Mouse (Mus musculus): ENCODE data around the gene Fubp1.
A peak's percentile ranks its signal among the peaks of the same experiment; 100 is the strongest.

Fubp1 gene

GRCm38 (mm10) chr3:152235238-152235637 lies 25.0 kb downstream of the Fubp1 start:
- DNase-seq (ENCODE audit: low spot score in 2 of 2), result no peak

- no peak for DNase-seq (ENCODE audit: low spot score in 2 of 2)
Observed at GRCm38 (mm10) chr3:152235805-152236204, 25.6 kb downstream of the Fubp1 start.

DNA sequence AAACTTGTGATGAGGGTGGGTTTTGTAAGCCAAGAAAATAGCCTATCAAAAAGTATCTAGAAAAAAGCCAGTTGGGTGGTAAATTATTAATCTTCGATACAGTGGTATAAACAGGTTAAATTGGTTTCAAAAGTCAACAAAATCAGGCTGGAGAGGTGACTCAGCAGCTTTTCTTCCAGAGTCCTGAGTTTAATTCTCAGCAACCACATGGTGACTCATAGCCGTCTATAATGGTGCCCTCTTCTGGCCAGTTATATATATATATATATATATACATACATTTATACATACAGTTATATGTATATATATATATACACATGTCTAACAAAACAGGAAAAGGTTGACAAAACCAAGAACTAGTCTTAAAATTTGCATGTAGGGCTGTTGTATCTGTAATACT lies 28.6 kb downstream of the Fubp1 start:
- DNase-seq (ENCODE audit: low spot score in 2 of 2), result no peak

GRCm38 (mm10) chr3:152239592-152239991 lies 29.4 kb downstream of the Fubp1 start:
- no peak for DNase-seq (ENCODE audit: low spot score in 2 of 2)

GRCm38 (mm10) chr3:152241098-152241497 lies 30.9 kb downstream of the Fubp1 start:
- DNase-seq (ENCODE audit: low spot score in 2 of 2), result no peak

DNA sequence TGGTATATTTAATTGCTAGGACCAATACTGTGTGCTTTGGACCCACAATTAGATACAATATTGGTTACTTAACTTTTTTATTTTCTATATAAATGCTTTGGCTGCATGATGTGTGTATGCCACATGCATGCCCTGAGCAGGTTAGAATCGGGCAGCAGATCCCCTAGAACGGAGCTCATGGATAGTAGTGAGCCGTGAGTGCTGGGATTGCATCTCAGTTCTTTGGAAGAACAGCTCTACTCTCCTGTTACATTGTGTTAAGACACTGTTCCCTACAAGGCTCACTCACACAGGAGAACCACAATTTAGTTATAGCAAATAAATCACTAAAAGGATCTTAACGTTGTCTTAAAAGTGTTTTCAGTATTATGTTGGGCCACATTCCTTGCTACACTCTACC lies 33.1 kb downstream of the Fubp1 start:
- no peak for DNase-seq (ENCODE audit: low spot score in 2 of 2)

DNA sequence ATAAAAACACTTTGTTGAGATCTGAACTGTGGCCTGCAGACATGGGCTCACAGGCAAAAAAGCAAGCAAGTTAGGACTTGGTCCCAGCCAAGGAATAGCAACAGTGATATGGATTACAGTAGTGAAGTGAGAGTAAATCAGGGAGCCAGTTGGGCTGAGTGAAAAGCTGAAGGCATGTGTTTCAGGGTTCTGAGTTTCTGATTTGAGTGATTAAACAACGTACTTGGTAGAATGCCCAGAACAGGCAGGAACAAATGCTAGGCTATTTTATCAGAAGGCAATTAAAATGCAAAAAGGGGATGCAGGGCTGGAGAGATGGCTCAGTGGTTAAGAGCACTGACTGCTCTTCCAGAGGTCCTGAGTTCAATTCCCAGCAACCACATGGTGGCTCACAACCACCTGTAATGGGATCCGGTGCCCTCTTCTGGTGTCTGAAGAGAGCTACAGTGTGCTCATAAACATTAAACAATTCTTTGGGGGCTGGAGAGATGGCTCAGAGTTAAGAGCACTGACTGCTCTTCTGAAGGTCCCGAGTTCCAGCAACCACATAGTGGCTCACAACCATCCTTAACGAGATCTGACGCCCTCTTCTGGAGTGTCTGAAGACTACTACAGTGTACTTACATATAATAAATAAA lies 35.2 kb downstream of the Fubp1 start:
- no peak for DNase-seq (ENCODE audit: low spot score in 2 of 2)

- DNase-seq (ENCODE audit: low spot score in 2 of 2), result no peak
Observed at GRCm38 (mm10) chr3:152247708-152248107, 37.5 kb downstream of the Fubp1 start.

GRCm38 (mm10) chr3:152250487-152250886 lies 40.3 kb downstream of the Fubp1 start:
- no peak for DNase-seq (ENCODE audit: low spot score in 2 of 2)

GRCm38 (mm10) chr3:152257528-152257927 lies 47.3 kb downstream of the Fubp1 start:
- DNase-seq (ENCODE audit: low spot score in 2 of 2), result no peak

GRCm38 (mm10) chr3:152259409-152259808 lies 49.2 kb downstream of the Fubp1 start:
- DNase-seq (ENCODE audit: low spot score in 2 of 2), result peak; percentile 50 to 66

- DNase-seq (ENCODE audit: low spot score in 2 of 2), result no peak
Observed at GRCm38 (mm10) chr3:152260362-152260761, 50.1 kb downstream of the Fubp1 start.

DNA sequence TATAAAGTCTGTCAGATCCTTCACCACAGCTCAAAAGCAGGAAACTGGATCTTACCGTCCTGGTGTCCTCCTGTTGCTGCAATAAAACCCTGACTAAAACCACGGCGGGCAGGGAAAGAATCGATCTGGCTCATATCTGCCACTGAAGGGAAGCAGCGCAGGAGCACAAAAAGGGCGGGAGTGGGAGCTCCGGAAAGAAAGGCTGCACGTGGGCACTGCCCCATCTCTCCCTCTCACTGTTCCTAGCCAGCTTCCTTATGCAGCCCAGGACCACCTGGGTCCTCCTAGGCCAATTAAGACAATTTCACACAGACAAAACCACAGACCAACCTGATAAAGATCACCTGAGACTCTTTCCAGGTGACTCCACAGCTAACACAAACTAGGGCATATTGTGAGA lies 51.2 kb downstream of the Fubp1 start:
- DNase-seq (ENCODE audit: low spot score in 2 of 2), result no peak

DNA sequence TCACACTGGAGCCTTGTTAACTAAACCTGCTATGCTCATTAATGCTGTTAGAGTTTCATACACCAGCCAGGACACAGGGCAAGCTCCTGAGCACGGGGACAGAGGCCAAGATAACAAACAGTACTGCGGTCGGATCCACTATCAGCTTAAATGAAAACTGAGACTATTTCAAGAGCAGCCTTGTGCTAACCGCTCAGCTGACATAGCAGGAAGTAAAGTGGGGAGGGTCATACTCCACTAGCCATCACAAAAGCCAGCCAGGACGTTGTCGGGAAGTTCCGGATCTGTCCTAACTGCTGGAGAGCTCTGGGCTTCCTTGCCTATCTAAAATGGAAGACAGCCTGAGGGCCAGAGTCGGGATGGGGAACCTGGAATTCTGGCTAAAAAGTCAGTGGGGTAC lies 51.7 kb downstream of the Fubp1 start:
- no peak for DNase-seq (ENCODE audit: low spot score in 2 of 2)

- DNase-seq (ENCODE audit: low spot score in 2 of 2), result no peak
Observed at GRCm38 (mm10) chr3:152264374-152264773, 54.2 kb downstream of the Fubp1 start.

- DNase-seq (ENCODE audit: low spot score in 2 of 2), result no peak
Observed at GRCm38 (mm10) chr3:152264830-152265229, 54.6 kb downstream of the Fubp1 start.

GRCm38 (mm10) chr3:152265351-152266035 lies 55.3 kb downstream of the Fubp1 start:
- peak in 1 of 2 experiments; percentile 24 for DNase-seq (ENCODE audit: low spot score in 2 of 2)

GRCm38 (mm10) chr3:152266036-152266421 lies 55.8 kb downstream of the Fubp1 start, which contains the start of gene Nexn:
Gene Nexn, minus strand, starts transcription at chr3:152266350.
- DNase-seq (ENCODE audit: low spot score in 2 of 2), result no peak

DNA sequence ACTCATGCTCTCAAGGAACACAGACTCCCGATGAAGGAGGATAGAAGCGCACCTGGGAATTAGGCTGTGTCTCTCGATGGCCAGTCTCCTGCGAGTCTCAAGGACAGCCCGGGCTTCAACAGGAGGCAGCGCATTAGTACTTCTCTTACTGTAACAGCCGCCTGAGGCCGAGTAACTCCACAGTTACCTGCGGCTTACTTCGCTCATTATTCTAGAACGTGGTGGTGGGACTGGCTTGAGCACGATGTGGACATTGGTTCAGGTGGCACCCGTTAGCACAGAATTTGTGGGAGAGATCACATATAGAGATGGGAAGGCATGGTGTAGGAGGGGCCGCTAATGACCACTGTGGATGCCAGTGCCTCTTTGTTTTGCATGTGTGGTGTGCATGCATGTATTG lies 57.9 kb downstream of the Fubp1 start:
- DNase-seq (ENCODE audit: low spot score in 2 of 2), result no peak

DNA sequence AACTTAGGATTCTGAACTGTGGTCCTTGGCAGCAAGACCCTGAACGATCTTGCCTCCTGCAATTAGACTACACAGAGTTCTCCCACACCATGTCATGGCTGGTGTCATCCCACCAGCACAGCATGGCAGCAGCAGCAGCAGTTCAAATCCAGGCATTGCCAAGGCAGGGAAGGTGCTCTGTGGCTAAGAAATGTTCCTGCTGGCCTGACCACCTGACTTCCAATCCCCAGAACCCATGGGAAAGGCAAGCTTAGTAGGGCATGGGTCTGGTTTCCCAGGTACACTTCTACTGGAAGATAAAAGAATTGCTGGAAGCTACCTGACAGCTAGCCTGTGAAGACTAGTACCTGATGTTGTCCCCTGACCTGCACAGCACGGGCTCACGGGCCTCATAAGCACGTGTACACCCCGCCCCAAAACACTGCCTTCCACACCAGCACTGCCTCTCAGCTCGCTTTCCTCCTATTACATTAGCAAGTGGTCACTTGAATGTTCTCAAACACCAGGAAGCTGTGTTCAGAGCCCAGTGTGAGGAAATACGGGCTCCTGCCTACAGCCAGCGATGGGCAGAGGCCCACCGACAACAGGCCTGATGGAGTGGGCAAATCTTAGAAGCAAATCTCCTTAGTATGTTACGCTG lies 61.0 kb downstream of the Fubp1 start:
- DNase-seq (ENCODE audit: low spot score in 2 of 2), result no peak

- DNase-seq (ENCODE audit: low spot score in 2 of 2), result no peak
Observed at GRCm38 (mm10) chr3:152271876-152272275, 61.7 kb downstream of the Fubp1 start.

DNA sequence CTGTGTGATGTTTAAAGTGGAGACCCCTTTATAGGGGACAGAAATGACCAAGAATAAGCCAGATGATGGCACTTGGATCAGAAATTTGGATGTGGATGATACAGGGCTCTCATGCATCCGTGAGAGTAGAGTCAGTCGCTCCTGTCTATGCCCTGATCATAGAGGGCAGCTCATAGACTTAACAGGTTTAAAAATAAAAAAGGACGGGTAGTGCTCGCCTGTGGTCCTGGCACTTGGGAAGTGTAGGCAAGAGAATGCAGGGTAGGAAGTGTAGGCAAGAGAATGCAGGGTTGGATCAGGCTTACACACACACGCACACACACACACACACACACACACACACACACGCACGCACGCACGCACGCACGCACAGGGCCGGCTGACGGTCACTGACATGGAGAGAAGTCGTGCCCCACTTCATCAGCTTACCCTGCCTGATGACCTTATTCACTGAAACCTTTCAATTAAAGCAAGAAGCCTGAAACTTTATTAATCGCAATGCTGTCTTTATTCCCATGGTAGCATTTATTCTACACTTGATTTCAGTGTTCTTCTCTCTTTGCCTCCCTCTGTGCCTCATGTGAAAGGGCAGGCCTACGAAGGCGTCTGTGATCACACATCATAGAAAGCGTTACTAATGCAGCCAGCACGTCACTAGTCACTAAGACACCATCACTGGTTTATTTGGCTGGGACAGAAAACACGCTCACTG lies 62.9 kb downstream of the Fubp1 start:
- no peak for DNase-seq (ENCODE audit: low spot score in 2 of 2)

All from right cerebral cortex, postnatal 36 days (tissue).